Mouse (Mus musculus) kidney, postnatal 36 days (tissue): ENCODE measurements at regions not wholly inside any gene's neighbourhood (a gene's known extent, or its start where the extent isn't known, plus 50 kb on each side); places are given as distances from the start of the nearest gene placed in this dataset.

Experiments
- DNase-seq, 2 experiments: peaks; one replicate each; pipeline ENCODE4 v3.0.0; 2021 to 2022; ENCODE audit warnings: mixed read lengths in 2 of 2

DNA sequence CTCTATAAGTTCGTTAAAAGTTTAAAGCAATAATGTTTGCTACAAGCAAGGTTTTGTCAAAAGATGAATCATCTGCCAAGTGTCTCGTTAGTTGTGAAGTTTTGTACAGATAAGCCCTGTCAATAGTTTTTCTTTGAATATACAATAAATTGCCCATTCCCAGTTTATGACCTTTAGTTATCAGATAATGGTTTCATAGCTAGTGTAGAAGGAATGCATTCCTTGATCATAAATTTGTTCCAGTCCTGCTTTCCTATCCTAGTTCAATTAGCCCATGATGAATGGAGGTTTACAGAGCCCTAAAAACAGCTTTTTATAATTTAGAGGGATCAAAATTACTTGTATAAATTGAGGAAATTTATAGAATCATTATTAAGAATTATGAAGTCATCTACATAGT is 62.5 kb upstream of the Lrch2 start:
- DNase-seq = no peak

DNA sequence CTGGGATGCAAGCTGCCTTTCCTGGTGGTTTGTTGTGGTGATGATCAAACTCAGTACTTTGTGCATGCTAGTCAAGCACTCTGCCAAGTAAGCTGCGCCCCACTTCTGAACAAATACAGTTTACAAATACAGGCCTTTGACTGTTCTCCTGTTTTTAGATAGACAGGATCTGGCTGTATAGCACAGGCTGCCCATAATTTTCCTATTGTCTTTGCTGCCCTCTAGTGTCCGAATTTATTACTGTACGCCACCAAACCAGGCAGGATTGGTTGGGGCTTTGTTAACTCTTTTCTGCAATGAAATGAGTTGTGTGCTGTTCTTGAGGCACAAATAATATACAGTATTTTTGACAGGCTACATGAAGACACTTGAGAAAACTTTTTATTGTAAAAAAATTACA is 54.8 kb upstream of the Lrch2 start:
- peak; percentile 37 to 58 for DNase-seq
